Mouse (Mus musculus) Patski (cell line): ENCODE measurements around the gene Ttll5. TPM values are rescaled to one million over a fixed set of nuclear protein-coding genes. Genes with fewer than 3 reads are reported as not detected.

Experiments
- ATAC-seq: fragments of 100-300 bp; one replicate; pipeline ENCODE4 v1.8.0; 2021
- CTCF ChIA-PET: fragments of 350-600 bp; sonication (Branson Sonifier 250); formaldehyde crosslinking; loops from one replicate; lab custom pipeline; 2022; ENCODE audit warnings: inconsistent platforms; lab: Charles Lee
- POLR2A ChIA-PET: fragments of 350-600 bp; sonication (Branson Sonifier 250); formaldehyde crosslinking; loops from one replicate; lab custom pipeline; 2022; ENCODE audit warnings: antibody characterized with exemption, inconsistent platforms; lab: Charles Lee
- DNase-seq: peaks from one replicate; pipeline ENCODE4 v3.0.0-alpha.2; 2011; ENCODE audit warnings: low read depth, low spot score
- H3K27me3 ChIP-seq: fragments of 371-371 bp; one replicate; pipeline ENCODE4 v1.5.1; 2021
- CTCF ChIP-seq: fragments of 100-300 bp; IDR thresholded peaks from one replicate; pipeline ENCODE4 v1.5.1; 2021
- in situ Hi-C: fragments of 300-500 bp; cut with MboI; formaldehyde crosslinking; loops from 3 replicates; pipeline ENCODE4 v1.11.1; 2018; ENCODE audit warnings: low pct_unique_long_range_greater_than_20kb, mixed read lengths
- polyA plus RNA-seq: library from polyadenylated mRNA; unstranded; gene quantifications from one replicate; pipeline ENCODE4 v1.2.3, GENCODE M21; 2021

Gene Ttll5
- polyA plus RNA-seq, 1 experiment from 2014 or later = 14.5 TPM

DNA sequence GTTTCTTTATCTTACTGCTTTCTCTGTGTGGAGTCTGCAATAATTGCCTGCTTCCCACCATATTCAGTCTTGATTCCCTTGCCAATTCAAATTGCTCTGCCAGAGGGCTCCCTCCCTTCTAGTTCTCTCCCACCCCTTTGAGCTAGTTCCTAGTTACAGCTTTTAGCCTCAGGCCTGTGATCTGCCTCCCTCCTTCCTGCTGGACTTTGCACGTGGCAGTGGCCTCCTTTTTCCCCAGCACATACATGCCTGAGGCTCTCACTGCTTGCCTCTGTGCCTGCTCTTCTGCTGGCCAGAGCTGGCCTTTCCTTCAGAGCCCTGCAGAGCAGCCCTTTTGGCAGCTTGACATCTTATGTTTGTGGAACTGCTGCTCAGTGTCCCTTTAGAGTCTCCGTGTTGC lies 38.1 kb downstream of the Ttll5 start:
- CTCF ChIA-PET = interaction anchor here (1.0 to 1.1 kb wide), 4 partner anchors 8 to 217 kb away, joined by 3 read pairs; partner anchors contain the start of gene Tgfb3
- POLR2A ChIA-PET = no interaction called here
- ATAC-seq = no peak
- no peak for DNase-seq
- no peak for TF ChIP-seq CTCF
- no peaks in the 10 kb centered on the region for H3K27me3 ChIP-seq
- in situ Hi-C loops = loop anchor here (5.0 kb wide), 1 partner anchor 215 kb away; the partner anchor contains the start of gene Tgfb3

DNA sequence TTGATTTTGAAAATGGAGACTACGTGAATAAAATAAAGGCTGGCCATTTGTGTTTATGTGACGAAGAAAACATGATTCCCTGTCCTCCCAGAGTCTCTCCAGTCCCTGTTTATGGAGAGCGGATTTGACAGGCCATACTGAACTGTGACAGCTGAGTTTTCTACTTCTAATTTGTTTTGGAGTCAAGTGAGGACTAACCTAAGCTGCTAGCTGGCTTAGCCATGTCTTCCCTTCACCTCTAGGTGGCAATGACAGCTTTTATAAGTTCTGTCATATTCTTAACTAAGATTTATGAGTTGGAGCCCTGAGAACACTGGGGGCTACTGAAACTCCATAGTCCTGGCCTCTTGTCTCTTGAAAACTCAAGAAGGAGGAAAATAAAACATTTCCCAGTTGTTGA lies 41.1 kb downstream of the Ttll5 start:
- no peaks in the 10 kb centered on the region for H3K27me3 ChIP-seq
- ChIA-PET POLR2A (interaction anchor here (1.3 kb wide), 1 partner anchor 94 kb away, joined by 3 read pairs; no protein-coding TSS in a partner anchor), CTCF (interaction anchor here (0.7 to 3.6 kb wide), 8 partner anchors 11 to 256 kb away, joined by 3 to 22 read pairs (median 4); partner anchors contain the start of gene Tgfb3)
- in situ Hi-C loops = no loop called here
- ATAC-seq = no peak
- DNase-seq = no peak
- TF ChIP-seq CTCF = peak; percentile 67

DNA sequence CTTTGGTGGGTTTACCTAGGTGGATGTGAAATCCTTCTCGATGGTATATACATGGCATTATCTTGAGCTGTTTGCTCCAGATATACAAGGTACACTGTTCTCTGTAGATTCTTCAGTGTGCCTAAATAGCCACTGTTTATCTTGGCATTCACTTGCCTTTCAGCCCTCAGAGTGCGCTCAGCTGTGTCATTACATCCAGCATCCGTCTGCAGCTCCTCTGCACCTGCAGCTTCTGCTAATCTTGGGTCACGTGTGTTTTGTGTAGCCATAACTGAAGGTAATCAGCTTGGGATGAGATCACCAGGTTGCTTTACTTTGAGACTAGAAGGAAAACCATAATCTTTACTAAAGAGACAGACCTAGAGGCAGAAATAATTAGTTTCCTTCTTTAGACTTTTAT lies 42.2 kb downstream of the Ttll5 start:
- DNase-seq = peak; percentile 53
- ChIA-PET CTCF (interaction anchor here (0.8 to 3.6 kb wide), 6 partner anchors 10 to 213 kb away, joined by 3 to 22 read pairs (median 4); partner anchors contain the start of gene Tgfb3), POLR2A (interaction anchor here (0.7 kb wide), 1 partner anchor 214 kb away, joined by 4 read pairs; no protein-coding TSS in a partner anchor)
- no peak for TF ChIP-seq CTCF
- H3K27me3 ChIP-seq = no peaks in the 10 kb centered on the region
- in situ Hi-C loops = no loop called here
- ATAC-seq = no peak

DNA sequence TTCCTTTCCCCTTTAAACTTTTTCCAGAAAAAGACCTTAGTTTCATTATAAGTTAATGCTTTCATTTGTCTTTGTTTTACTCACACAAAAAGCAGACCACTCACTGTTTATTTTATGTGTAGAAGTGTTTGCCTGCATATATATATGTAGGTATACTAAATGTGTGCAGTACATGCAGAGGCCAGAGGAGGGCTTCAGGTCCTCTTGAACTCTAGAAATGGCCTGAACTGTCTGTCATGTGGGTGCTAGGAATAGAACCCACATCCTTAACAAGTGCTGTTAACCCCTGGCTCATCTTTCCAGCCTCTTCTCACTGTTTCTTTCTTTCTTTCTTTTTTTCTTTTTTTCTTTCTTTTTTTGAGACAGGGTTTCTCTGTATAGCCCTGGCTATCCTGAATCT lies 42.7 kb downstream of the Ttll5 start:
- in situ Hi-C loops = no loop called here
- DNase-seq (no peak), ATAC-seq (no peak)
- H3K27me3 ChIP-seq = no peaks in the 10 kb centered on the region
- POLR2A ChIA-PET = interaction anchor here (0.7 kb wide), 1 partner anchor 213 kb away, joined by 4 read pairs; no protein-coding TSS in a partner anchor
- TF ChIP-seq CTCF = no peak
- CTCF ChIA-PET = interaction anchor here (0.8 to 3.6 kb wide), 4 partner anchors 13 to 212 kb away, joined by 3 to 22 read pairs (median 8); partner anchors contain the start of gene Tgfb3

DNA sequence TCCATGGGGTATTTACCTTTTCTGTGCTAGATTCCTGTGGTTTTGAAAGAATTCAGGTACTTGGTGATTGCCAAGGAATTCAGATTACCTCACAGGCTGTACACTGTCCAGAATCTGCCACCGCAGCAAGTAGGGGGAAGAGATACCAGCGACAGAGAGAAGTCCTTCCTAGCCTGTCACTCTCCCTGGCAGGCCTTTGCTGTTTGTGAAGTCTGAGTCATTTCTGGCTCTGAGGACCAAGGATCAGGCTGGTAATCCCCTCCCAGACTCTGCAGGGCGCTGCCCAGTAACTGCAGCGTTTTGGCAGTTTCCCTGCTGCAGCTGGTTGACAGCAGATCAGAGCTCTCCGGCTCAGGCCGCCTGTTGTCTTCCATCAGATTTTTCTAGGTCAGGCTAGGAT lies 45.0 kb downstream of the Ttll5 start:
- ATAC-seq = peak; percentile 98
- H3K27me3 ChIP-seq = no peaks in the 10 kb centered on the region
- TF ChIP-seq CTCF = no peak
- POLR2A ChIA-PET = interaction anchor here (0.8 kb wide), 1 partner anchor 149 kb away, joined by 3 read pairs; no protein-coding TSS in a partner anchor
- CTCF ChIA-PET = interaction anchor here (1.5 kb wide), 1 partner anchor 12 kb away, joined by 6 read pairs; no protein-coding TSS in a partner anchor
- peak; percentile 85 for DNase-seq
- in situ Hi-C loops = no loop called here

DNA sequence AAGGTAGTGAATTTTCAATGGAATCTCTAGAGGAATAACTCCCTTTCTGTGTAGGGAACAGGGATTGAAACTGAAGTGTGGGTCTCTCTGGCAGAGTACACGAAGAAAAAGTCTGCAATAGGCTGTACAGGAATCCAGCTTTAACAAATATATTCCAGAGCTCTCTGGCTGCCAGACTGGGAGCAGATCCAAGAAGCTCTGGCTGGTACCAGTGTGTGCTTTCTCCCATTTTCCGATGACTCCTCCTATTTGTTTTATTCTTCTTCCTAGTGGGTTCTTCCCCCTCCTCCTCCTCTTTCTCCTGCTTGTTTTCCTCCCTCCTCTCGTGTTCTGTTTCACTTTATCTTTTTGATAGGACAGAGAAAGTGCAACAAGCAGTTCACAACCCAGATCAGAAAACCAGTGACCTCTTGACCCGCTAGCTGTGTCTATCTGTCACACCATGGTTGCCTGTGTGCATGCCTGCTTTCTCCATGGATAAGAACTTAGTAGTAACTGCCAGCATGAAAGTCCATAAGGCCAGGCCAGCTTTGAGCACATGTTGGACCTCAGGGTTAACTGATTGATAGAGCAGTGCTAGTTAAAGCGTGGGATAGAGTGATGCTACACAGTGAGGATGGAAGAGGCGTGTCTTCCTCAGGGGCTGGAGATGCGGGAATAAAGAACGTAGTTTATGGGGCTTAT lies 55.3 kb downstream of the Ttll5 start:
- CTCF ChIA-PET = no interaction called here

DNA sequence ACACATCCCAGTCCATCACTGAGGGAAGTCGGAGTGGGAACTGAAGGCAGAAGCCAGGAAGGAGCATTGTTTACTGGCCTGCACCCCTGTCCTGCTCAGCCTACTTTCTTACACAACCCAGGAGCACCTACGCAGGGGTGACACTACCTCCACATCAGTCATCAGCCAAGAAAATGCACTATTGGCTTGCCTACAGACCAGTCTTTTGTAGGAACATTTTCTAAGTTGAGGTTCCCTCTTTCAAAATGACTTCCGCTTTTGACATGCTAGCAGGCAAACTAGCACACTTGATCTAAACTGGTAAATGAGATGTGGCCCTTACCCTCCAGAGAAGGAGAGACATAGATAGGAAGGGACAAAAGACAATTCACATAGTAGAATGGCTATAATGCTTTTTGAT lies 60.6 kb downstream of the Ttll5 start:
- in situ Hi-C loops = no loop called here
- ATAC-seq (no peak), DNase-seq (no peak)
- CTCF ChIA-PET = no interaction called here
- no peak for TF ChIP-seq CTCF
- H3K27me3 ChIP-seq = no peaks in the 10 kb centered on the region
- POLR2A ChIA-PET = interaction anchor here (0.6 kb wide), 1 partner anchor 41 kb away, joined by 3 read pairs; no protein-coding TSS in a partner anchor

More for the DNA sequence above, 55.3 kb downstream of the Ttll5 start:
- in situ Hi-C loops = no loop called here
- no peak for TF ChIP-seq CTCF
- no peaks in the 10 kb centered on the region for H3K27me3 ChIP-seq
- POLR2A ChIA-PET = interaction anchor here (0.5 kb wide), 1 partner anchor 36 kb away, joined by 3 read pairs; no protein-coding TSS in a partner anchor
- DNase-seq = no peak
- ATAC-seq = no peak

DNA sequence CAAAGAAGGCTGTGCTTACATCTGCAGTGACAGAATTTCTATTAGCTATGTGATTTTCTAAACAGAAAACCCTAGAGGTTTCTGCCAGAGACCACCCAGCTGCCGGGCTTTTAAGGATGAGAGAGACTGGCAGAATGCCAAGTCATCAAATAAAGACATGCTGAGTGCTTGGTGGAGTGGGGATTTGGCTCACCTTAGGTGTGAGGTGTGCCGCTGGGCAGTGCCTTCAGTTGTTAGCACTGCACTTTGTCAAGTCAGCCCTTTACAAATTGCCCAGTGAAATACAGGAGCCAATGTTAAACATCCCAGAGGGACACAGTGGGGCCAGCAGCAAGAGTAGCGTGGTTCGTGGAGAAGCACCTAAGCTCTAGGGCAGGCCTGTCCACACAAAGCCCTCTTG lies 65.6 kb downstream of the Ttll5 start:
- DNase-seq (no peak), ATAC-seq (no peak)
- ChIA-PET POLR2A (no interaction called here), CTCF (no interaction called here)
- H3K27me3 ChIP-seq = no peaks in the 10 kb centered on the region
- in situ Hi-C loops = no loop called here
- no peak for TF ChIP-seq CTCF

DNA sequence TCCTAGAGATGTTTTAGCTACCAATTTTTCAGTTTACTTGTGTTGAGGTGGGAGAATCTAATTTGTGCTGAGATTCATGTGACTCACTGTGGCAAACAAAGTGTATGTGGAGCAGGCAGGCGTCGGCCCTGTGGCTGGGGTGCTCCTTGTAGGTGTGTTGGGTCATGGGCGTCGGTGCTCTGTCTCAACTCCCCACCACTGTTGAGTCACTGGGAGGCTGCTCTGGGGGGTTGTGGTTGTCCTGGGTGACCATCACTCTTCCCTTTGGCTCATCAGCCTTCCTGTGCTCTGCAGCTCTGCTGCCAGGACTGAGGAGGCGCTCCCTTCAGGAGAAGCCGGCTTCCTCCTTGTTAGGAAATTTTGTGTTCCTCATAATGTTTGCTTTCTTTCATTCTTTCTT lies 79.5 kb downstream of the Ttll5 start:
- TF ChIP-seq CTCF = no peak
- DNase-seq = no peak
- CTCF ChIA-PET = no interaction called here
- no peak for ATAC-seq
- POLR2A ChIA-PET = no interaction called here
- in situ Hi-C loops = no loop called here
- no peaks in the 10 kb centered on the region for H3K27me3 ChIP-seq

DNA sequence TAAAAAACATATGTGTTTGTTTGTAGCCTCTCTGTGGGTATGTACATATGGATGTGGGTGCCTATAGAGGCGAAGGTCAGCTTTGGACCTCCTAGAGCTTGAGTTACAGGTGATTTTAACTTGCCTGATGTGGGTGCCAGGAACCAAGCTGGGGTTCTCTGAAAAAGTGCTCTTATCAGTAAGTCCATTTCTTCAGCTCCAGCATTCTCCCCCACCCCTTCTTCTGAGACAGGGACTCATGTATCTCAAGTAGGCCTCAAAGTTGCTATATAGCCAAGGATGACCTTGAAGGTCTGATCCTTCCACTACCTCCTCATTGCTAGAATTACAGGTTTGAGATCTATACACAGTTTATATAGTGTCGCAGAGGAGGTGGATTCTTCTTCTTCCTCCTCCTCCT lies 81.2 kb downstream of the Ttll5 start:
- no peak for ATAC-seq
- POLR2A ChIA-PET = interaction anchor here (0.6 to 0.7 kb wide), 2 partner anchors 177 to 194 kb away, joined by 5 to 7 read pairs; no protein-coding TSS in a partner anchor

DNA sequence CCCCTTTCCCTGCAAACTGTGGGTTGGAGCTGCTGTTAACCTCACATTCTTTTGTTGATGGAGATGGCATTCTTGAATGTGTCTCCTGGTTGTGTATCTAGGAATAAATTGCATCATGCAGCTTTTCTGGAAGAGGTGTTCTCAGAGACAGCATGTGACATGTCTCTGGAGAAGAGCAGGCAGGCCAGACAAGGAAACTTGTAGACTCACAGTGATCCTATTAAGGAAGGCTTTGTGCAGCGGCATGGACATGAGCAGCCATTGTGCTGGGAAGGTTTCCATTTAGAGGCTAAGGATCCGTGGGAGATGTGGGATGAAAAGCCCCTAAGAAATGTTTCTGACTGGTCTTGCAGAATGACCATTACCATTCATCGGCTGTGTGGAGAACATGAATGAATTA lies 83.4 kb downstream of the Ttll5 start:
- POLR2A ChIA-PET = no interaction called here
- no peak for DNase-seq
- CTCF ChIA-PET = no interaction called here
- no peaks in the 10 kb centered on the region for H3K27me3 ChIP-seq
- ATAC-seq = no peak
- TF ChIP-seq CTCF = no peak
- in situ Hi-C loops = no loop called here

More for the DNA sequence above, 81.2 kb downstream of the Ttll5 start:
- CTCF ChIA-PET = interaction anchor here (0.6 kb wide), 1 partner anchor 145 kb away, joined by 3 read pairs; no protein-coding TSS in a partner anchor
- in situ Hi-C loops = no loop called here
- H3K27me3 ChIP-seq = no peaks in the 10 kb centered on the region
- DNase-seq = no peak
- TF ChIP-seq CTCF = no peak
